Mouse (Mus musculus) kidney, embryonic 15.5 days (tissue): ENCODE measurements at regions not wholly inside any gene's neighbourhood (a gene's known extent, or its start where the extent isn't known, plus 50 kb on each side); places are given as distances from the start of the nearest gene placed in this dataset.

Source experiments
- ATAC-seq: fragments of 200-750 bp; cut with Nextera tagmentation; replicated peaks from 2 replicates; pipeline ENCODE4 v1.8.0; 2017; ENCODE audit warnings: moderate TSS enrichment; ENCODE audit not compliant: low FRiP score
- H3K27ac ChIP-seq: fragments of 300-500 bp; sonication (generic); 2 replicates; pipeline ENCODE4 v1.5.1; 2015; ENCODE audit warnings: mild to moderate bottlenecking, inconsistent platforms
- H3K27me3 ChIP-seq: fragments of 300-500 bp; sonication (generic); 2 replicates; pipeline ENCODE4 v1.6.1; 2015; ENCODE audit warnings: inconsistent platforms
- H3K36me3 ChIP-seq: fragments of 300-500 bp; sonication (generic); 2 replicates; pipeline ENCODE4 v1.6.1; 2015; ENCODE audit warnings: inconsistent platforms
- H3K4me1 ChIP-seq: fragments of 300-500 bp; sonication (generic); 2 replicates; pipeline ENCODE4 v1.6.1; 2015; ENCODE audit warnings: inconsistent platforms
- H3K4me2 ChIP-seq: fragments of 300-500 bp; sonication (generic); 2 replicates; pipeline ENCODE4 v1.6.1; 2015; ENCODE audit warnings: moderate library complexity, mild to moderate bottlenecking, inconsistent platforms
- H3K4me3 ChIP-seq: fragments of 300-500 bp; sonication (generic); replicated peaks from 2 replicates; pipeline ENCODE4 v1.5.1; 2015; ENCODE audit warnings: mild to moderate bottlenecking, inconsistent platforms
- H3K9ac ChIP-seq: fragments of 300-500 bp; sonication (generic); 2 replicates; pipeline ENCODE4 v1.6.1; 2015; ENCODE audit warnings: mild to moderate bottlenecking, inconsistent platforms
- H3K9me3 ChIP-seq: fragments of 300-500 bp; sonication (generic); replicated peaks from 2 replicates; pipeline ENCODE4 v1.6.1; 2016; ENCODE audit warnings: inconsistent platforms
- WGBS: fragments of 180-500 bp; shearing (Covaris S2); methylation state at CpG from one replicate; pipeline ENCODE4 v1.1.7; 2015; ENCODE audit warnings: mixed read lengths; 5-methylcytosine and 5-hydroxymethylcytosine counted together

- H3K4me1 ChIP-seq, result peaks cover 6% of the 10 kb centered on the region; the same call in 1 of the 2 replicates
- no peaks in the 10 kb centered on the region for H3K27me3 ChIP-seq
- WGBS, result 53% methylated on average over 31 of the region's 31 CpGs
- peak overlapping the region; percentile 50 for H3K4me2 ChIP-seq
- H3K9me3 ChIP-seq, result no peaks in the 10 kb centered on the region
- H3K4me3 ChIP-seq, result peak overlapping the region; percentile 19; the same call in 1 of the 2 replicates
- H3K36me3 ChIP-seq, result no peaks in the 10 kb centered on the region
- no peak overlapping the region for H3K9ac ChIP-seq
- no peak overlapping the region for H3K27ac ChIP-seq
- peak; percentile 56; the same call in 1 of the 2 replicates for ATAC-seq
These were observed 106.5 kb upstream of the Hand2 start for GRCm38 (mm10) chr8:57213982-57214930.

GRCm38 (mm10) chr8:57230594-57230993, 90.2 kb upstream of the Hand2 start:
- Histone ChIP-seq H3K9me3 (no peaks in the 10 kb centered on the region), H3K36me3 (no peaks in the 10 kb centered on the region), H3K4me1 (no peaks in the 10 kb centered on the region), H3K27me3 (no peaks in the 10 kb centered on the region), H3K9ac (no peak overlapping the region), H3K4me3 (no peak overlapping the region), H3K27ac (no peak overlapping the region), H3K4me2 (no peak overlapping the region)
- ATAC-seq, result no peak
- 83% methylated on average over 4 of the region's 4 CpGs for WGBS

GRCm38 (mm10) chr8:57242301-57242700, 78.5 kb upstream of the Hand2 start:
- no peak overlapping the region for H3K4me2 ChIP-seq
- H3K9me3 ChIP-seq, result no peaks in the 10 kb centered on the region
- no peaks in the 10 kb centered on the region for H3K4me1 ChIP-seq
- no peak overlapping the region for H3K27ac ChIP-seq
- no peak overlapping the region for H3K4me3 ChIP-seq
- ATAC-seq, result no peak
- 70% methylated on average over 2 of the region's 2 CpGs for WGBS
- no peak overlapping the region for H3K9ac ChIP-seq
- H3K27me3 ChIP-seq, result no peaks in the 10 kb centered on the region
- no peaks in the 10 kb centered on the region for H3K36me3 ChIP-seq

- H3K9ac ChIP-seq, result no peak overlapping the region
- 76% methylated on average over 5 of the region's 5 CpGs for WGBS
- H3K4me1 ChIP-seq, result no peaks in the 10 kb centered on the region
- no peaks in the 10 kb centered on the region for H3K9me3 ChIP-seq
- ATAC-seq, result no peak
- H3K36me3 ChIP-seq, result no peaks in the 10 kb centered on the region
- no peak overlapping the region for H3K27ac ChIP-seq
- H3K4me2 ChIP-seq, result no peak overlapping the region
- 0 out of 2 replicates have a peak, but pooled peaks cover 2% of the 10 kb centered on the region for H3K27me3 ChIP-seq
- no peak overlapping the region for H3K4me3 ChIP-seq
These were observed 71.7 kb upstream of the Hand2 start for GRCm38 (mm10) chr8:57249061-57249460.
